Mouse (Mus musculus): ENCODE measurements around the gene Glb1l. TPM values are rescaled to one million over a fixed set of nuclear protein-coding genes. Genes with fewer than 3 reads are reported as not detected.

The Glb1l gene
- total RNA-seq, 2 experiments from 2014 or later: 13.0 to 57.6 TPM

DNA sequence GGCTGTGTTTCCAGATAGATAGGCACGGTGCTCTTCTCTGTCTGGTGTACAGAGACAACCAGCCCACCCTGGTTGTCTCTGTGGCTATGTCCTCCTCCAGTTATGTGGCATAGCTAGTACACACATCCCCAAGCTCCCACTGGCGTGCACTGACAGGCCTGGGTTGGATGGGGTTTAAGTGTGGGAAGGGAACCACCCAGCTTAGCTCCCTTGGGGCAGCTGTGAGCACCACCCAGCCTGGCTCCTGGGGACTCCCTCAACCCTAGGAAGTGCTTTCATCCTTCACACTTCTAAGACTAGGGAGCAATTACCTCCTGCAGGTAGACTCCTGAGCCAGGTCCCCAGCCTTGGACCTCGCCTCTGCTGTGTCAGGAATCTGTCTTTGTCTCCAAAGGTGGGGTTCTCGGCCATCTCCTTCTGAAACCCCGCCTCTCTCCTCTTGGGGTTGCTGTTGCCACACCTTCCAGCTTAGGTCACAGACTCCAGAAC is 21.1 kb upstream of the Glb1l start, which contains the start of gene A630095N17Rik:
Gene A630095N17Rik, minus strand, starts transcription at position 439 of the 489 bp plus-strand sequence.
- no peak for ATAC-seq (replicated peaks; ENCODE audit: poor library complexity, severe bottlenecking)

DNA sequence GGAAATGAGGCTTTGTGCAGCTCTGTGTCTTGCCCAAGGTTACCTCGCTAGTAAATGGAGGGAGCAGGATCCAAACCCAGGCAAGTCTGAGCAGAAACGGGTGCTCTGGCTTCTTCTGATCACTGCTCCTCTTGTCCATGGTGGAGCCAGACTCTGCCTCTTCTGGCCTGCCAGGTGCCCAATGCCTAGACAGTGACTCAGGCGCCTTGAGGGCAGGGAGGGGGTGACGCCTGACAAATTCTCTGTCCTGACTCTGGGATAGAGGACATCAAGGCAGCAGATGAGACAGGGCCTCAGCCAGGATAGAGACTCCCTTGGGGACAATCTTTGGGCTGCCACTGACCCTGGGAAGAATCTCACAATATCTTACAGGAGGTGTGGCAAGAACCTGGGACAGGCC is 20.6 kb upstream of the Glb1l start:
- ATAC-seq (replicated peaks; ENCODE audit: poor library complexity, severe bottlenecking): no peak

DNA sequence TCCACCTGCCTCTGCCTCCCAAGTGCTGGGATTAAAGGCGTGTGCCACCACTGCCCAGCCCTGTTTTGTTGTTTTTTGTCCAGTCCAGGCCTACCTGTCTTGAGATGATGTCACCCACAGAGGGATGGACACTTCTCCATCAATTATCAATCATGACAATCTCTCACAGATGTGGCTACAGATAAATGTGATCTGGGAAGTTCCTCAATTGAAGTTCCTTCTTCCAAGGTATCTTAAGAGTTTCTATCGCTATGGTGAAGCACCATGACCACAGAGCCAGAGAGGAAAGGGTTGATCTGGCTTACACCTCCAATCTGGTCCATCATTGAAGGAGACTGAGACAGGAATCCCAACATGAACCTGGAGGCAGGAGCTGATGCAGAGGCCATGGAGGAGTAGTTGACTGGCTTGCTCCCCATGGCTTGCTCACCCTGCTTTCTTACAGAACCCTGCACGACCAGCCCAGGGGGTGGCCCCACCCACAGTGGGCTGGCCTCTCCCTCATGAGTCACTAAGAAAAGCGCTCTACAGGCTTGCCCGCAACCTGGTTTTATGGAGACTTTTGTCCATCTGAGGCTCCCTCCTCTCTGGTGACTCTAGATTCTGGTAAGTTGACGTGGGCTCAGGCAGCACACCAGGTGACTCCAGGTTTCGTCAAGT is 19.9 kb upstream of the Glb1l start:
- peak; percentile 60 for ATAC-seq (replicated peaks; ENCODE audit: poor library complexity, severe bottlenecking)

DNA sequence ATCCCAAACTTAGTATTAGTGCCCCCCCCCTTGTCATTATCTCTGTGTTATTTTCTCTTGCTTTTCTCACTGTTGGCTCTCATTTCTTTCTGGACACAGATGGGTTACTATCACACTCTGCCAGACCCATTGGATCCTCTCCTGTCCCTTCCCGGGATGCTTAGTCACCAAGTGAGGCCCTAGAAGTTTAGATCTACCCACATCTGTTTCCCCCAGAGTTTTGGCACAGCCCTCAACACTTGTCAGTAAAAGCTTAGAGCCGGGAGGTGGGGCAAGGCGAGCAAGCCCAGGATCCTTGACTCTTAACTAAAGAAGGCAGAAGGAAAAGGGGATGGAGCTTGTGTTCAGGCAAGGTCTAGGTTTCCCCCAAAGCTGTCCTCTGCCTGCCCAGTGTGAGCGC is 18.5 kb upstream of the Glb1l start:
- no peak for ATAC-seq (replicated peaks; ENCODE audit: poor library complexity, severe bottlenecking)

DNA sequence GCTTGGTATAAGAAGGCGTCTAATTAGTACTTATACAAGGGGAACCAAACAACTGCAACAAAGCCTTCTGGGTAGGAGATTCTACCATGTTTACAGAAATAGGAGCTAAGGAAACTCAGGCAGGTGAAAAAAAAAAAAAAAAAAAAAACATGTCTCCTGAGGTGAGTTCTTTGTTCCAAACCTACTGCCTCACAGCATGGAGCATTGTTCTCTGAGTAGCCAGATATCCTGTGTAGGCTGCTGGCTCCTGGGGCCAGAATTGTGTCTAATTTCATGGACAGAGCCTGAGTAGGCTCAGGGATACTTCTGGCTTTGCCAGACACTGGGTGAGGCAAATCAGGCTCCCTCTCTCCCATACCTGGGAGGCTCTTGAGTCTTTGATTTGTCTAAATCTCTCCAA is 17.0 kb upstream of the Glb1l start:
- ATAC-seq (replicated peaks; ENCODE audit: poor library complexity, severe bottlenecking): no peak

DNA sequence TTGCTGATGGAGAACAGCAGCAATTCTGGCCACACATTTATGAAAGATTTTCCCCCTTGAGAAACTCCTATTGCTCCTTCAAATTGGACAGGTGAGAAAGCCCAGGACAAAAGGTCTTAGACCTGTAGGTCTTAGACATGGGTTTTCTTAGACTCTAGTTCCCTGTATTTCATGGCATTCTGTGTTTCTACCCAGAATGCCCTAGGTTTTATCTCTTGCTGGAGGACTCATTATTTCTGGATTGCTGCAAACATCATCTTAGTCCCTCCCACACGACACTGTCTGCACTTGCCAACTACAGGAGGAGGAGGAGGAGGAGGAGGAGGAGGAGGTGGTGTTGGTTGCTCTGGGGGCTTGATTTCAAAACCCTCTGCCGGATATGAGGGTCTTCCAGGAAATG is 15.5 kb upstream of the Glb1l start:
- no peak for ATAC-seq (replicated peaks; ENCODE audit: poor library complexity, severe bottlenecking)

DNA sequence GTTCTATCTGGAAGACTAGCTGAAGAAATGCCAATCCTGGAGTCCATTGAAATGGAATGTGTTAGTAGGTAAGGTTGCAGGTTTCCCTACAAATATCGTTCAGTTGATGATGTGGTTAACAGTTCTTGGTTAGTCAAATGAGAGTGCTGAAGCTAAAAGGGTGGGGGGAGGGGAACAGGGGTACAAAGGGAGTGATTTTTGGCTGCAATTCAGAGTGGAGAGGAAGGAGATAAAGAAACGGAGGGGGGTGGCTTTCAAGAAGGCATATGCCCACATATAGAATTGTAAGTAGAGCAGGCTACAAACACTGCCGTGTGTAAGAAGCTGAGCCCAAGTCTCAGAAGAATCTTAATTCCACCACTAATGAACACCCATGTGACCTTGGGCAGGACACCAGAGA is 14.9 kb upstream of the Glb1l start:
- no peak for ATAC-seq (replicated peaks; ENCODE audit: poor library complexity, severe bottlenecking)

DNA sequence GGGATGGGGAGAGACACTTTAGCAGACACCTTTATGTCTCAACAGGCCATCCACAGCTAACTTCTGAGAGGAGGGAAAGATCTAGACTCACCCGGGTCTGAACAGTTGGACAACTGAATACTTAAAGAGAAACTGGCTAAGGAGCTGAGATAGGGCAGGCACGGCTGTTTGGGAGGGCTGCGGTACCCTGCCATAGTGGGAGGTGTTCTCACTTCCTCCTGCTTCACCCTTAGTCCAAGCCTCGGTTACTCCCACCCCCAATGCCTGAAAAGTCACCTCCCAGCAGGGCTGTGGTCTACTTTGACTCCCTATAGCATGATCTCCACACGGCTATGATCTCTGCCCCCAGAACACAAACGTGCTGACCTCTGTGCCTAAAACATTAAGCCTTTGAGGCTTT is 12.9 kb upstream of the Glb1l start:
- peak; percentile 72 for ATAC-seq (replicated peaks; ENCODE audit: poor library complexity, severe bottlenecking)

DNA sequence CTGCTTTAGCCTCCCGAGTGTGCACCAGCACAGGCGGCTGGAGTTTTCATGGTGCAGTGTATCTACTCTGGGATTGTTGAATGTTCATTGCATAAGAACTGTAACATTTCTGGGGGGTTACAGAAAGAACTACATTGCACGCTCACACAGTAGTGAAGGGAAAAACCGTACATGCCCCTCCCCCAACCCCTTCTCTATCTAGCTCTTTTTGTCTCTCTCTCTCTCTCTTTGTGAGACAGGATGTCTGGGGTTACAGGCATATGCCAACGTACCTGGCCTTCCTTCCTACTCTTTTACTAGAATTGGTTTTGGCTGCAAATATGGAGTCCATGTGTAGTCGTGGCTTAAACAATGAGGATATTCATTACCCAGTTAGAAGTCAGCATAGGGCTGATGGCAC is 12.3 kb upstream of the Glb1l start:
- ATAC-seq (replicated peaks; ENCODE audit: poor library complexity, severe bottlenecking): no peak

DNA sequence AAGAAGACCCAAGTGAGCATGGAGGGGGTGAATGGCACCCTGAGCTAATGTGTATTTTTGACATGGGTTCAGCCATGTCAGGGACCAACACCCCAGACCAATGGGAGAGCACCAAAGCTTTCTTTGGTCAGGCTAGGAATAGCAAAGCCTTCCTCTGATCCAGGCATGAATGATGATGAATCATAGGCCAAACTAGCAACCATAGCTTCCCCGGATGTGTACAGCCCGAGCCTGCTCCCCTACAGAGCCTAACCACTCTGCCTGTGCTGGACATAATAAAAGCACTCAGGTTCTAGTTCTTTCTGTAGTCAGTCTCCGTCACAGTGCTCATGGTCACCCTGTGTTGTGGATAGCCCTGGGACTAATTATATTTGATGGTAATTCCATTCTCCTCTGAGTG is 10.9 kb upstream of the Glb1l start:
- no peak for ATAC-seq (replicated peaks; ENCODE audit: poor library complexity, severe bottlenecking)

DNA sequence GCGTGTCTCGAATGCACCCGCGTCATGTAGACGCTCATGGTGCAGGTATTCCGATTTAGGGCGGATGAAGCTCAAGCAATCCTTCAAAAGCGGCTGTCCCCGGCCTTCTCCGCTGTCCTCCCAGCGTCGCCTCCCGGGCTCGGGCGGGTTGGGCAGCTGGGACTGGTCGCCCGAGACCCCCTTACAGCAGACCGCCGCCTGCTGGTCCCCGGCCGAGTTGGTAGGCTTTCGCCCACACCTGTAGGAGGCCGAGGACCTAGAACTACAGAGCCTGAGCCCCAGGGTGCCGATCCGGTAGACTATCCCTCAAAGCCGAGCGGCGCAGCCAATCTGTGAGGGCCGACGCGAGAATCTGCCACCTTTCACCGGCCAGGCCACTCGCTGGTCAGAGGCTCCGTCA is 8.9 kb upstream of the Glb1l start, which contains the start of gene Tuba4a:
Gene Tuba4a, minus strand, starts transcription at position 335 of the 400 bp plus-strand sequence.
- ATAC-seq (replicated peaks; ENCODE audit: poor library complexity, severe bottlenecking): no peak

DNA sequence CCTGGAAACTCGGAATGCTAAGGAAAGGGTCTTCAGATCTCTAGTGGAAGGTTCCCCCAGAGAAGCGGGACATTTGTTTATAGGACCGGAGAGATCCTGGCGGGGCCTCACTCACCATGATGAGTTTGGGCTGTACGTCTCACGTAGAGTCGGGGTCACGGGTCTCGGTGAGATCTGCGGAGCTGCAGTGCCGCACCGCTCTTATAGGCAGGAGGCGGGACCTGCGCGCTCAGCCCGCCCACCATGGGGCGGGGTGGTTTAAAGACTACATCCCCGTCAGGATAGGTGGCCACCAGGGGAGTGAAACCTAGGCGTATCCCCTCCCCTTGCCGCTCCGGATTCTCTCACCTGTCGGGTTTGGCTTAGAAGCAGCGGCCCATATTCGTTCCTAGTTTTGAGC is 8.5 kb upstream of the Glb1l start:
- ATAC-seq (replicated peaks; ENCODE audit: poor library complexity, severe bottlenecking): peak; percentile 60

DNA sequence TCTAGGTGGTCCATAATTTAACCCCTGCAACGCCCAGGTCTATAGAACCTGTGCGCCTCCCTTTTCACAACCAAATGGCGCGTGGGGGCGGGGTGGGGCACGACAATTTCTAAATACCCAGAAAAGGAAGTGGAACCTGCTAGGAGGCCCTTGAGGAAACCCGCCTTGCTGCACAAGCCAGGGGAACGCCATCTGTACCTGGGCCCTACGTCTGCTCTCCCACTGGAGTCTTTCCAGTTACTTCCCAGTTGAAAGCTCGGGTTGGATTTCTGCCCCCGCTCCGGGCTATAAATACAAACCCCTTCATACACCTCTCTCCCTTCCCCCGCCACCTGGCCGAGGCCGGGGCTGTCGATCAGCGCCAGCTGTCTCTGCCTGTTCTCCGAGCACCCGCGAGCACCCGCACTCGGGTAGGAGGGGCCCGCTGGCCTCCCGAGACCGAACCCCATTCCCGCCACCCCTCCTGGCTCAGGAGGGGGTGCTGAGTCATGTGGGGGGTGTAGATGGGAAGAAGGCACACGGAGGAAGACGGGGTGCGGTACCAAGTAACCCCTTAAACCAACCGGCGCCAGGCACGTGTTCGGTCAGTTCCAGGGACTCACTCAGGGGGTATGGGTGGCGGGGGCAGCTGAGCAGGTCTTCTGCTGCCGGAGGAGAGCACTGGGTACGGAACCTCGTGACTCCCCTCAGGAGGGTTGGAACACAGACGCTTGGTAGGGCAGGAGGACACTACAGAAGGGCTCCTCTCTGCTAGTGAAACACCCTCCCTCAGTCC is 7.8 kb upstream of the Glb1l start:
- peak; percentile 36 for ATAC-seq (replicated peaks; ENCODE audit: poor library complexity, severe bottlenecking)

DNA sequence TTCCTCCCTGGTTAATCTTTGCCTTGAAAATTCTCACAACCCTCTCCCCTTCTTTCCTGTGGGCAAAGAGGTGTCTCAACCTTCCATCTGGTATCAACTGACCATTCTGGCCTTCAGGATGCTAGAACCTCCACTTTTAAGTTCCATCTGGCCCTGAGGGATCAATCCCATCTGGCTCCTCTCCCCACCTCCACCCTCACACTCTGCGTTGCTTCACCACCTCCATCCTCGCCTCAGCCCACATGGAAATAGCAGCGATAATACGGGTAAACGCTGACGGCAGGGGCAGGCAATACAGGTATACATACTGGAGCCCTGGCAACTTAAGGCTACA is 7.2 kb upstream of the Glb1l start:
- ATAC-seq (replicated peaks; ENCODE audit: poor library complexity, severe bottlenecking): no peak

DNA sequence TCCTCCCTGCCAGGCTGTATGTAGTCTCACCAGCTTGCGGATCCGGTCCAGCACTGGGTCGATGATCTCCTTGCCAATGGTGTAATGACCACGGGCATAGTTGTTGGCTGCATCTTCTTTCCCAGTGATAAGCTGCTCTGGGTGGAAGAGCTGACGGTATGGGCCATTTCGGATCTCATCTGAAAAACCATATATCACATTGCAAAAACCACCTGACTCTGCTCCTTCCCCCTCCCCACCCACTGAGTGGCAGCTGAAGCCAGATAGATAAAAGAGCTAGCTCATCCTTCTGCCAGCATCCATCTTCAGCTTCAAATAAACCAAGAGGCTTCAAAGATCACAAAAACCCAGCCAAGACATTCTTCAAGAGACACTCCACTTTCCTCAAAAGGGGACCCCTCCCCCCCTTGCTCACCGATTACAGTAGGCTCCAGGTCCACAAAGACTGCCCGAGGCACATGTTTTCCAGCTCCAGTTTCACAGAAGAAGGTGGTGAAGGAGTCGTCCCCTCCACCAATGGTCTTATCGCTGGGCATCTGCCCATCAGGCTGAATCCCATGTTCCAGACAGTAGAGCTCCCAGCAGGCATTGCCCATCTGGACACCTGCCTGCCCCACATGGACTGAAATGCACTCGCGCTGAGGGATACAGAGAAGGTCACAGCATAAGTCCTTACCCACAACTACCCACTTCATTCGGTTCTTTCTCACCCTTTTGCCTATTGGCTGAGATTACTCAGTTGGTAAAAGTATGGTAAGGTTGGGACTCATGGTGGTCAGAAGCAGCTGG is 6.4 kb upstream of the Glb1l start:
- ATAC-seq (replicated peaks; ENCODE audit: poor library complexity, severe bottlenecking): no peak

DNA sequence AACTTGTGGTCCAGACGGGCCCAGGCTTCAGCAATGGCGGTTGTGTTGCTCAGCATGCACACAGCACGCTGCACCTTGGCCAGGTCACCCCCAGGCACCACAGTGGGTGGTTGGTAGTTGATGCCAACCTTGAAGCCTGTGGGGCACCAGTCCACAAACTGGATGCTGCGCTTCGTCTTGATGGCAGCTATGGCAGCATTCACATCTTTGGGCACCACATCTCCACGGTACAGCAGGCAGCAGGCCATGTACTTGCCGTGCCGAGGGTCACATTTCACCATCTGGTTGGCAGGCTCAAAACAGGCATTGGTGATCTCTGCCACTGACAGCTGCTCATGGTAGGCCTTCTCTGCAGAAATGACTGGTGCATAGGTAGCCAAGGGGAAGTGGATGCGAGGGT is 5.2 kb upstream of the Glb1l start:
- ATAC-seq (replicated peaks; ENCODE audit: poor library complexity, severe bottlenecking): no peak

DNA sequence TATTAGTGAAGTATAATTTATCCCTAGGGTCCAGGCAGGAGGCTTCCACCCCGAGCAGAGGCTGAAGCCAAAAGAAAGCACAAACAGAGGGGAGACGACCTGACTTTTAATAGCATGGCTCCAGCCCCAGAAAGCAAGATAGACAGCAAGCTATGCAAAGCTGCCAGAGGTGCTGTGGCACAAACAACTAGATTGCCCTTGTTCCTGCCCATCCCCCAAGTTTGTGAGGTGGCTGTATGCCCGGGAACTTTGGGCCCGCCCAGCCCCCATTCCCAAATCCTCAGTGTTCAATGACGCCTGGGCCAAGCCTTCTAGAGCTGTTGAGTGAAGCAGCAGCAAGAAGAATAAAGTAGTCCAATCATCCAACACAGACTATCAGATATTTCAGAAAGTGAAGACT is 4.3 kb upstream of the Glb1l start:
- no peak for ATAC-seq (replicated peaks; ENCODE audit: poor library complexity, severe bottlenecking)

DNA sequence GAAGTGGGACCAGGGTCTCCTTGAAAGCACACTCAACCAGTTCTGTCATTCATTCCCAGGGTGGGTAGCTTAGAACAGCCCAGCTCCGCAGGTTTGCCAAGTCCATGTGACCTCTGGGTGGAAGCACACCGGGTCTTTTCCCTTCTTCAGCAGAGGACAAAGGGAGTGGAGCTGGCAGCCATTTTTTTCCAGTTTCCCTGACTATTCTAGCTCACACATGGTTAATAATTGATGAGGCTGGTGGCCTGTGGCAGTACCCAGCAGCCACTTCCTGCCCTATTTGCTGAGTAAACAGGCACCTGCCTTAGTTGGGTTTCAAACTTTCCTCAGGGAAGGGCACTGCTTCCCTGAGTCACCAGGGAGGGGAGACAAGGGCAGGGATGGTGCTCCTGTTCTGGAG is 3.8 kb upstream of the Glb1l start:
- no peak for ATAC-seq (replicated peaks; ENCODE audit: poor library complexity, severe bottlenecking)

DNA sequence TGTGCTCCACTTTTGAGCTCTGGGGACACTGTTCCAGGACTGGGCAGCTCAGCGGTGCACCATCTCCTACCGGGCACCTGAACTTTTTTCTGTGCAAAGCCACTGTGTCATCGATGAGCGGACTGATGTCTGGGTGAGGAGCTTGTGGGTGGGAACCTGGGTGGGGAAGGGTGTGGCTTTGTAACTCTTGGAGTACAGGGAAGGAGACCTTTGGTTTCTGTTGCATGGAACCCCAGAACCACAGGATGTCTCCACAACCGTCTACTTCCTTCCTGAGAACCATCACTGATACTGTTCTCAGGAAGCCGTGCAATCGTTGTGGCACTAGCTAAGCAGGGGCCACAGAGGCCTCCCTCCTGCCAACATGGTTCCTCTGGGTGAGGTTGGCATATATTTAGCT is 2.5 kb upstream of the Glb1l start:
- peak; percentile 57 for ATAC-seq (replicated peaks; ENCODE audit: poor library complexity, severe bottlenecking)

DNA sequence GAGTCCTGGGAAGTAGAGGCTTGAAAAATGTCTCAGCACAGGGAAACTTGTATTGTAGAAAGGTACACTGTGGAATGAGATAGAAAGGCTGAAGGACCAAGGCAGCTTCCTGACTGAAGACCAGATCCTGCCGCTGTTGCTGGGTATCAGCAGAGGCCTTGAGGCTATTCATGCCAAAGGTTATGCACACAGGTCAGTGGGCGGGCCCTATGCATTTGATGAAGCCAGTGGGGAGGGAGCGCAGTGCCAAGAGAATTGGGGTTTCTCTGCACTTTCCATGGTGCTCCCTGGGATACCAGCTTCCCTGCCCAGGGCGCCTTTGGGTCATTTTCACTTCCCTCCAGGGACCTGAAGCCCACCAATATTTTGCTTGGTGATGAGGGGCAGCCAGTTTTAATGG is 1.9 kb upstream of the Glb1l start:
- no peak for ATAC-seq (replicated peaks; ENCODE audit: poor library complexity, severe bottlenecking)

DNA sequence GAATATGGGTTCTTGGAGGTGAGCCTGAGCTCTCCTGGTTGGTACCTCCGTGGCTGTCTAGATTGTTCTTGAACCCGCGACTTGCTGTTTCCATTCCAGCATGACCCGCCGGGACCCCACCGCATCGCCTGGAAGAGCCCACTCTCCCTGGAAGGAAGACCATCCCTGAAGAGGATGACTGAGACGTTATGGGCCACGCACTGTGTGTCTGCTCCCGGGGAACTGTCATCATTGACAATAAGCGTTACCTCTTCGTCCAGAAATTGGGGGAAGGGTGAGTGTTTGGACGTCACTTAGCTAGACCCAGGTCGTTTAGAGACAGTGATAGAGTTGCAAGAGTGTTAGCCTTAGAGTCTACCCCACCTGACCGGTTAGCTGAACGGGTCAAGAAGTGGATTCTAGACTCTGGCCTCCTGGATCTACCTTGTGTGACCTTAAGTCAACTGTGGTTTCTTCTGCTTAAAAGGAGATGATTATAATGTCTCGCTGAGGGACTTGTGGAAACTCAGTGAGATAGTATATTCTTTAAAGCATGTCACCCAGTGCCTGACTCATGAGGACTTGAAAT is 612 bp upstream of the Glb1l start:
- no peak for ATAC-seq (replicated peaks; ENCODE audit: poor library complexity, severe bottlenecking)

Measured in granulocyte monocyte progenitor cell, adult 5-6 weeks (primary cell).